Mouse (Mus musculus): ENCODE results near the gene Ccdc13. TPM values are rescaled to one million over a fixed set of nuclear protein-coding genes. Genes with fewer than 3 reads are reported as not detected.
A peak's percentile ranks its signal among the peaks of the same experiment; 100 is the strongest.

Gene Ccdc13
- polyA plus RNA-seq, 1 experiment from 2014 or later, result 1.1 TPM

- Histone ChIP-seq H3K9me3 (no peaks in the 10 kb centered on the region), H3K27me3 (replicated peaks) (no peaks in the 10 kb centered on the region), H3K4me1 (replicated peaks) (peaks cover 5% of the 10 kb centered on the region), H3K9ac (no peak overlapping the region), H3K36me3 (no peaks in the 10 kb centered on the region), H3K27ac (peak overlapping the region; percentile 13; the same call in 1 of the 2 replicates), H3K4me2 (replicated peaks) (no peak overlapping the region), H3K4me3 (replicated peaks) (no peak overlapping the region)
- WGBS, result 35% methylated on average over 3 of the region's 3 CpGs
- ATAC-seq, result no peak
Observed at GRCm38 (mm10) chr9:121865425-121866008, 26.3 kb upstream of the Ccdc13 start.

DNA sequence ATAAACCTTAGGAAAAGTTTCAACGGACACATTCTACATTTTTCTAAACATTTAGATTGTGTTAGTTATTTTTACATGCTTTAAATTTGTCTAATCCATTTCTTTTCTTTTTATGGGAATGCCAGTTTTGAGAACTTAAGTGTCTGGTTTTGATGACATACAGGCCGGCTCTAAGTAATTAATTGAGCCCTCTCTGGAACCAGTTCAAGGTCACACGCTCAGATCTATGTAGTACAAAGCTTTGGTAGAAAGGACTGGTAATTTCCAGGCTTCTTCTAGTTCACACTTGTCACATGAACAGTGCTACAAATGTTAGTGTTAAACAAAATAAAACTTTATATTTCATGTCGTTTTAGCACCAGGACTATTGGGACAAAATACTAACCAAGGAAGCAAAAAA is 25.6 kb upstream of the Ccdc13 start:
- Histone ChIP-seq H3K4me2 (replicated peaks) (no peak overlapping the region), H3K4me1 (replicated peaks) (peaks cover 4% of the 10 kb centered on the region), H3K4me3 (replicated peaks) (no peak overlapping the region), H3K9me3 (no peaks in the 10 kb centered on the region), H3K9ac (no peak overlapping the region), H3K36me3 (no peaks in the 10 kb centered on the region), H3K27ac (no peak overlapping the region), H3K27me3 (replicated peaks) (no peaks in the 10 kb centered on the region)
- WGBS, result 40% methylated on average over 4 of the region's 4 CpGs
- ATAC-seq, result no peak

DNA sequence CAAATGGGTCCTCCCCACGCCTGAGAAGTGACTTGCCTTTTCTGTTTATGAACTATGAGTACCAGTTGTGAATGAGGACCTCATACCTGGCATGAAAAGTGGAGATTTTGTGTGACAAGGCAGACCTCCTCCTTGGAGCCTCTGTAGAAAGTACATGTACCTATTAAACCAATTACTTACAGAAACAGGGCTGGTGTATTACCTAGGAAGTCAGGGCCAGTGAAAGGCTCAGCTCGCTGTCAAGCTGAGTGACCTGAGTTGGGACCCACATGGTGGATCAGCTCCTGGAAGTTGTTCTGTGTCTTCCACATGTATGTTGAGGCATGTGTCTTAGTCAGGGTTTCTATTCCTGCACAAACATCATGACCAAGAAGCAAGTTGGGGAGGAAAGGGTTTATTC is 21.7 kb upstream of the Ccdc13 start:
- Histone ChIP-seq H3K27ac (no peak overlapping the region), H3K9me3 (no peaks in the 10 kb centered on the region), H3K4me2 (replicated peaks) (no peak overlapping the region), H3K4me3 (replicated peaks) (no peak overlapping the region), H3K9ac (no peak overlapping the region), H3K36me3 (no peaks in the 10 kb centered on the region), H3K27me3 (replicated peaks) (no peaks in the 10 kb centered on the region), H3K4me1 (replicated peaks) (peaks cover 7% of the 10 kb centered on the region; the same call in 1 of the 2 replicates)
- 82% methylated on average over 2 of the region's 2 CpGs for WGBS
- ATAC-seq, result no peak

DNA sequence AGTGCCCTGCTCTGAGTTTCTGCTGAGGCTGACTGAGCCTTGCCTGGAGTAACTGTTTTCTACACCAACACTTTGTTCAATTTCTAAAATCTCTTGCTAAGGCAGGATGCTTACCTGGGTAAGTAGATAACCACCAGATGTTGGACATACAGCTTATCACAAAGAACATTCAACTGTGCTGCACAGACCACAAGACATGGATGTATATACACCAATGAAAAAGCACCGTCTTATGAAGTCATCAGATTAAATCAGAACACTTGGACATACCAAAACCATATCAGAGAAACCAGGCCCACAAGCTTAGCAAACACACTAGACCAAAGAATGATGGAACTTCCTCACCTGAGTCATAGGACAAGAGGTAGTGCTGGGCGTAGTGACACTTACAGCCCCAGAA is 20.1 kb upstream of the Ccdc13 start:
- ATAC-seq, result no peak
- Histone ChIP-seq H3K4me2 (replicated peaks) (no peak overlapping the region), H3K4me3 (replicated peaks) (no peak overlapping the region), H3K9ac (no peak overlapping the region), H3K27me3 (replicated peaks) (no peaks in the 10 kb centered on the region), H3K9me3 (no peaks in the 10 kb centered on the region), H3K27ac (no peak overlapping the region), H3K36me3 (no peaks in the 10 kb centered on the region), H3K4me1 (replicated peaks) (peaks cover 3% of the 10 kb centered on the region; the same call in 1 of the 2 replicates)
- WGBS, result 95% methylated on average over 2 of the region's 2 CpGs

DNA sequence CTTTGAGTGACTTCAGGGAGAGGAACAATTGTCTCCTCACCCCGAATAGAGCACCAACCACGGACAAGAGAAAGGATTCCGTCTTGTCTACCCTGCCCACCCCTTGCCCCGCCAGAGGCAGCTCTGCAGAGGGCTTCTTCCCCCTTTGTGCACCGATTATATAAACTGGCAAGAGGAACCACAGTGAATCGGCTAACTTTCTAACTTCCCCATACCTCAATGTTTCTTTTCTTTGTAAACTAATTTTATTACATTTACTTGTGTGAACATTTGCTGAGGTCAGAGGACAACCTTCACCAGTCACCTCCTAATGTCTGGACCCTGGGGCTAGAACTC is 18.9 kb upstream of the Ccdc13 start, which contains the start of gene Higd1a:
Higd1a (minus strand) TSS at position 210 of the 336 bp plus-strand sequence.
- Histone ChIP-seq H3K9ac (peak within 1 kb of the TSS; percentile 84), H3K36me3 (no peaks in the 10 kb centered on the region), H3K4me1 (replicated peaks) (0 out of 2 replicates have a peak, but pooled peaks cover 3% of the 10 kb centered on the region), H3K4me3 (replicated peaks) (peak within 1 kb of the TSS; percentile 88), H3K27me3 (replicated peaks) (no peaks in the 10 kb centered on the region), H3K4me2 (replicated peaks) (peak within 1 kb of the TSS; percentile 74), H3K27ac (peak within 1 kb of the TSS; percentile 98), H3K9me3 (no peaks in the 10 kb centered on the region)
- WGBS, result 7% methylated on average over 6 of the region's 6 CpGs
- ATAC-seq, result no peak

- Histone ChIP-seq H3K9ac (peak overlapping the region; percentile 84), H3K9me3 (no peaks in the 10 kb centered on the region), H3K4me1 (replicated peaks) (0 out of 2 replicates have a peak, but pooled peaks cover 3% of the 10 kb centered on the region), H3K36me3 (no peaks in the 10 kb centered on the region), H3K4me3 (replicated peaks) (peak overlapping the region; percentile 88), H3K27ac (peak overlapping the region; percentile 98), H3K27me3 (replicated peaks) (no peaks in the 10 kb centered on the region), H3K4me2 (replicated peaks) (peak overlapping the region; percentile 74)
- WGBS, result under 1% methylated on average over 70 of the region's 70 CpGs
- ATAC-seq, result peak; percentile 99
Observed at GRCm38 (mm10) chr9:121857474-121858152, 18.4 kb upstream of the Ccdc13 start.

- no peaks in the 10 kb centered on the region for H3K36me3 ChIP-seq
- peak overlapping the region; percentile 84 for H3K9ac ChIP-seq
- peak; percentile 61 for ATAC-seq
- peak overlapping the region; percentile 88 for H3K4me3 ChIP-seq (replicated peaks)
- no peaks in the 10 kb centered on the region for H3K27me3 ChIP-seq (replicated peaks)
- 1% methylated on average over 39 of the region's 39 CpGs for WGBS
- H3K4me1 ChIP-seq (replicated peaks), result 0 out of 2 replicates have a peak, but pooled peaks cover 3% of the 10 kb centered on the region
- no peaks in the 10 kb centered on the region for H3K9me3 ChIP-seq
- H3K27ac ChIP-seq, result peak overlapping the region; percentile 98
- H3K4me2 ChIP-seq (replicated peaks), result peak overlapping the region; percentile 74
Observed at GRCm38 (mm10) chr9:121856649-121857416, 17.6 kb upstream of the Ccdc13 start.

- no peaks in the 10 kb centered on the region for H3K27me3 ChIP-seq (replicated peaks)
- H3K36me3 ChIP-seq, result no peaks in the 10 kb centered on the region
- ATAC-seq, result no peak
- H3K4me2 ChIP-seq (replicated peaks), result no peak overlapping the region
- H3K9me3 ChIP-seq, result no peaks in the 10 kb centered on the region
- WGBS, result 86% methylated on average over 3 of the region's 3 CpGs
- H3K9ac ChIP-seq, result no peak overlapping the region
- H3K4me3 ChIP-seq (replicated peaks), result no peak overlapping the region
- no peak overlapping the region for H3K27ac ChIP-seq
- 0 out of 2 replicates have a peak, but pooled peaks cover 3% of the 10 kb centered on the region for H3K4me1 ChIP-seq (replicated peaks)
Observed at GRCm38 (mm10) chr9:121854246-121854645, 15.0 kb upstream of the Ccdc13 start.

DNA sequence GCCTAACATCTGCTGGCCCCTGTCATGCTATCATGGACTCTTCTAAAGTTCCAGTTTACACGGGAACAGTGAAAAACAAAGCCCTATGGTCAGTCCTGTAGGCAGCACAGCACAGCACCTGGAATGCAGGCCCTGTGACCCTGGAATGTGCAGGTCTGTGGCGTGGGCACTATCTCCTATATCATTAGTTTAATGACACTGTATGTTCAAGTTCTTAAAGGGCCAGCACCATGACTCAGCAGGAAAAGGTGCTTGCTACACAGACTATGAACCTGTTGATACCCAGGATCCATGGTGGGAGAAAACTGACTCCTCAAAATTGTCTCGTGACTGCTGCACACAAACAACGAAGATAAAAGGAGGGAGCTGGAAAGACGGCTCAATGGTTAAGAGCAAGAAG is 8.6 kb upstream of the Ccdc13 start:
- Histone ChIP-seq H3K4me1 (replicated peaks) (no peaks in the 10 kb centered on the region), H3K9me3 (no peaks in the 10 kb centered on the region), H3K9ac (no peak overlapping the region), H3K36me3 (no peaks in the 10 kb centered on the region; the same call in 1 of the 2 replicates), H3K4me3 (replicated peaks) (no peak overlapping the region), H3K4me2 (replicated peaks) (no peak overlapping the region), H3K27ac (no peak overlapping the region), H3K27me3 (replicated peaks) (no peaks in the 10 kb centered on the region)
- ATAC-seq, result 0 out of 2 replicates have a peak, but pooled peaks have one; percentile 25
- 67% methylated on average over 5 of the region's 5 CpGs for WGBS

DNA sequence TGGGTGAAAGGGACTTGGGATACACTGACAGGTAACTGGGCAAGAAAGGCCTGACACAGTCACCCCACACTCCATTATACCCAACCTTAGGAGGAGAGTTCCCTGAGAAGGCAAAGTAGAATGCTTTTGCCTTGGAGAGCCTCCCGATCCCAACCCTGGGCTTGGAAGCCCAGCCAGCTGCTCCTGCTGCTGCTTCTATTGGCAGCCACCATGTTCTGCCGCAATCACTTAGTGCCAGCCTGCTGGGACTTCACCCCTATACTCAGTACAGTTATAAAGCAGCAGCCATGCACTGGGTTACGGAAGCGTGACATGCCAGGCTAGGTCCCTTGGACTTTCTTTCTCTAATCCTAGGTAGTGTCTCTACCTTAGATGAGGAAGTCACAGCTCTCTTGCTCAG is 7.9 kb upstream of the Ccdc13 start:
- ATAC-seq, result no peak
- no peaks in the 10 kb centered on the region; the same call in 1 of the 2 replicates for H3K36me3 ChIP-seq
- H3K4me1 ChIP-seq (replicated peaks), result no peaks in the 10 kb centered on the region
- no peak overlapping the region for H3K27ac ChIP-seq
- no peaks in the 10 kb centered on the region for H3K27me3 ChIP-seq (replicated peaks)
- H3K4me2 ChIP-seq (replicated peaks), result no peak overlapping the region
- WGBS, result 95% methylated on average over 4 of the region's 4 CpGs
- no peaks in the 10 kb centered on the region for H3K9me3 ChIP-seq
- no peak overlapping the region for H3K4me3 ChIP-seq (replicated peaks)
- H3K9ac ChIP-seq, result no peak overlapping the region

DNA sequence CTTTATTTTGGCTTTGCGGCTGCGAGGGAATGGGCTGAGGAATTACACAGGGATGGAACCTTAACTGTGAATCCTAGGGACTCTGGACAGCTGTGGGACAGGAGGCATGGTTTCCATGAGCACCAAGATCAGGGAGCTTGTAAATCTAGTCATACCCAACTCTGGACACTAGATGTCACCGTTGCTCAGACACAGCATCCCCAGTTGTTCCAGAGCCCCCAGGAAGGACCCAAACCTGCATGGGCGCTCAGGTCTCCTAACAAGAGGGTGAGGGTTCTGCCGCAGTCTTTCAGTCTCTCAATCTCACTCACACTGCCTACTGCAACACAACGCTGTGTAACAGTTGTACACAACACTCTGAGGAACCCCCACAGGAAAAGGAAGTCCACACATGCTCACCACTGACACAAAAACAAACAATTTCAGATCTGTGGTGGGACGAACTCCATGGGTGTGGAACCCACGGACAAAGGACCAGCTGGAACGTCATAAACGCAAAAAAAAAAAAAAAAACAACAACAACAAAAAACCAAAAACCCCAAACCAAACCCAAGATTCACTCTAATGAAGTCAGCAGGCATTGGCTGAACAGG is 7.4 kb upstream of the Ccdc13 start:
- peak; percentile 69 for ATAC-seq
- 46% methylated on average over 10 of the region's 10 CpGs for WGBS
- H3K4me2 ChIP-seq (replicated peaks), result no peak overlapping the region

GRCm38 (mm10) chr9:121842914-121843313 is 3.7 kb upstream of the Ccdc13 start:
- no peak for ATAC-seq
- Histone ChIP-seq H3K4me1 (replicated peaks) (0 out of 2 replicates have a peak, but pooled peaks cover 6% of the 10 kb centered on the region), H3K4me2 (replicated peaks) (no peak overlapping the region), H3K27ac (no peak overlapping the region), H3K36me3 (no peaks in the 10 kb centered on the region), H3K4me3 (replicated peaks) (no peak overlapping the region), H3K9ac (no peak overlapping the region), H3K9me3 (no peaks in the 10 kb centered on the region), H3K27me3 (replicated peaks) (no peaks in the 10 kb centered on the region)
- 86% methylated on average over 2 of the region's 2 CpGs for WGBS

More for the DNA sequence above, 7.4 kb upstream of the Ccdc13 start:
- H3K4me1 ChIP-seq (replicated peaks), result no peaks in the 10 kb centered on the region
- no peak overlapping the region for H3K9ac ChIP-seq
- no peaks in the 10 kb centered on the region for H3K9me3 ChIP-seq
- no peaks in the 10 kb centered on the region; the same call in 1 of the 2 replicates for H3K36me3 ChIP-seq
- no peaks in the 10 kb centered on the region for H3K27me3 ChIP-seq (replicated peaks)
- no peak overlapping the region for H3K27ac ChIP-seq
- H3K4me3 ChIP-seq (replicated peaks), result no peak overlapping the region

Measured in intestine, embryonic 15.5 days (tissue).